ENCODE assay signal across 13 mouse cellular contexts in the genomic region with DNA sequence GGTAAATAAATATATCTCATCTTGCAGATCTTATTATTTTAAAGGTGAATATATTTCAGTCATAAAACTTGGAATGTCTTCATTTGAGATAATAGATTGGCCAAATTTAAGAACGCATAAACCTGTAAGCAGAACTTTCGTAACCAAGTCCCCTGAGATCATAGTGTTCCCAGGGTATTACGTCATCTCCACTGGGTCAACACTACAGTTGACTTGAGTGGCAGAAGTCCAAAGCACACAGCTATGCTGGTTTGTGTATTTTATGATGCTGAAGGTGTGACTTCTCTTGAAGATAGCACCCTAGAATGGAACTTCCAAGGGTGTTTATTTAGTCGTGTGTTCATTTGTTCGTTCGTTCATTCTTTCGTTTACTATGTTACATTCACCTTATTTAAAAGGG.
DNase-seq lines count a peak whose midpoint lies in the region; ATAC-seq and TF ChIP-seq lines count a peak whose summit lies in the region.
"Had no signal": no experiment of that assay in that cellular context is flagged by ENCODE, and none has a peak within 500 bp of the region (broad histone marks: within the 10 kb centered on the region; RNA-seq: fewer than 3 reads in every experiment).

No protein-coding gene starts in this region.

- no peak for TF ChIP-seq CTCF in liver, embryonic 14.5 days (IDR thresholded peaks at IDR 0.05; ENCODE audit: low read depth)
- no peak for TF ChIP-seq CTCF in stomach, postnatal 0 days (IDR thresholded peaks at IDR 0.05; ENCODE audit: low read depth)

- no peaks in the 10 kb centered on the region for H3K36me3 ChIP-seq in liver, embryonic 14.5 days (replicated peaks; ENCODE audit: control insufficient read depth, insufficient read depth, low read depth)
- H3K36me3 ChIP-seq in liver, embryonic 12.5 days, result no peaks in the 10 kb centered on the region
- no peaks in the 10 kb centered on the region for H3K36me3 ChIP-seq in intestine, embryonic 15.5 days
- H3K36me3 ChIP-seq in lung, embryonic 16.5 days (ENCODE audit: control insufficient read depth, insufficient read depth, low read length), result no peaks in the 10 kb centered on the region
- no peaks in the 10 kb centered on the region for H3K36me3 ChIP-seq in stomach, postnatal 0 days (ENCODE audit: control insufficient read depth, insufficient read depth, low read length)
- H3K36me3 ChIP-seq: heart, embryonic 12.5 days; hindbrain, embryonic 13.5 days had no signal

- H3K4me1 ChIP-seq in liver, embryonic 14.5 days (replicated peaks; ENCODE audit: control insufficient read depth in 2 of 2, insufficient read depth in 2 of 2, low read length in 1 of 2), result peaks cover 0 to 2% of the 10 kb centered on the region in 2 experiments; a peak in 1 of 4 replicates
- peaks cover 8% of the 10 kb centered on the region; the same call in 1 of the 2 replicates for H3K4me1 ChIP-seq in liver, embryonic 12.5 days
- 0 out of 2 replicates have a peak, but pooled peaks cover 2% of the 10 kb centered on the region for H3K4me1 ChIP-seq in intestine, embryonic 15.5 days (replicated peaks)
- peaks cover 3% of the 10 kb centered on the region; the same call in 1 of the 2 replicates for H3K4me1 ChIP-seq in lung, embryonic 16.5 days (replicated peaks; ENCODE audit: control insufficient read depth, insufficient read depth, low read length)
- no peaks in the 10 kb centered on the region for H3K4me1 ChIP-seq in stomach, postnatal 0 days (replicated peaks; ENCODE audit: control insufficient read depth, insufficient read depth)

- no peak for ATAC-seq in liver, embryonic 14.5 days (ENCODE audit: insufficient read depth)
- ATAC-seq in liver, embryonic 12.5 days, result no peak
- peak; percentile 80 for ATAC-seq in intestine, embryonic 15.5 days
- ATAC-seq in lung, embryonic 16.5 days (ENCODE audit: low read depth), result peak; percentile 75
- ATAC-seq in stomach, postnatal 0 days (ENCODE audit: low FRiP score, low TSS enrichment), result peak; percentile 97

- H3K4me2 ChIP-seq in liver, embryonic 14.5 days (ENCODE audit: low read depth), result no peak overlapping the region
- H3K4me2 ChIP-seq in liver, embryonic 12.5 days, result no peak overlapping the region
- no peak overlapping the region for H3K4me2 ChIP-seq in intestine, embryonic 15.5 days (replicated peaks)
- no peak overlapping the region for H3K4me2 ChIP-seq in lung, embryonic 16.5 days (ENCODE audit: low read depth, low read length)
- H3K4me2 ChIP-seq in stomach, postnatal 0 days (replicated peaks; ENCODE audit: low read depth), result no peak overlapping the region
- H3K4me2 ChIP-seq: heart, embryonic 12.5 days; hindbrain, embryonic 13.5 days had no signal

- TF ChIP-seq EP300 in liver, embryonic 14.5 days (IDR thresholded peaks at IDR 0.05; ENCODE audit: low read depth), result no peak
- no peak for TF ChIP-seq EP300 in stomach, postnatal 0 days (optimal IDR thresholded peaks at IDR 0.05)

- H3K9me3 ChIP-seq in liver, embryonic 14.5 days (ENCODE audit: control insufficient read depth, low read length), result no peaks in the 10 kb centered on the region
- no peaks in the 10 kb centered on the region for H3K9me3 ChIP-seq in liver, embryonic 12.5 days (replicated peaks)
- no peaks in the 10 kb centered on the region for H3K9me3 ChIP-seq in intestine, embryonic 15.5 days
- no peaks in the 10 kb centered on the region for H3K9me3 ChIP-seq in lung, embryonic 16.5 days (ENCODE audit: control insufficient read depth, low read length)
- H3K9me3 ChIP-seq in stomach, postnatal 0 days (ENCODE audit: control insufficient read depth, low read length), result no peaks in the 10 kb centered on the region
- H3K9me3 ChIP-seq: heart, embryonic 12.5 days; hindbrain, embryonic 13.5 days had no signal

- H3K4me3 ChIP-seq in liver, embryonic 14.5 days (ENCODE audit: insufficient read depth in 1 of 2, low read depth in 2 of 2, low read length in 2 of 2), result no peak overlapping the region
- no peak overlapping the region for H3K4me3 ChIP-seq in liver, embryonic 12.5 days
- no peak overlapping the region for H3K4me3 ChIP-seq in intestine, embryonic 15.5 days (replicated peaks)
- H3K4me3 ChIP-seq in lung, embryonic 16.5 days (ENCODE audit: low read length), result no peak overlapping the region
- no peak overlapping the region for H3K4me3 ChIP-seq in stomach, postnatal 0 days (ENCODE audit: low read depth, low read length)
- H3K4me3 ChIP-seq: heart, embryonic 12.5 days; hindbrain, embryonic 13.5 days had no signal

- H3K9ac ChIP-seq in liver, embryonic 14.5 days (replicated peaks), result no peak overlapping the region
- H3K9ac ChIP-seq in liver, embryonic 12.5 days, result no peak overlapping the region
- H3K9ac ChIP-seq in intestine, embryonic 15.5 days, result no peak overlapping the region
- H3K9ac ChIP-seq in lung, embryonic 16.5 days (ENCODE audit: low read length), result no peak overlapping the region
- H3K9ac ChIP-seq in stomach, postnatal 0 days (ENCODE audit: low read length), result no peak overlapping the region
- H3K9ac ChIP-seq: heart, embryonic 12.5 days; hindbrain, embryonic 13.5 days had no signal

- WGBS in liver, embryonic 14.5 days (ENCODE audit: insufficient replicate concordance), result 68% methylated on average over 7 of the region's 7 CpGs
- 71% methylated on average over 7 of the region's 7 CpGs for WGBS in liver, embryonic 12.5 days (ENCODE audit: insufficient replicate concordance)
- 61% methylated on average over 7 of the region's 7 CpGs for WGBS in intestine, embryonic 15.5 days
- 49% methylated on average over 7 of the region's 7 CpGs for WGBS in lung, embryonic 16.5 days
- 48% methylated on average over 7 of the region's 7 CpGs for WGBS in stomach, postnatal 0 days

- H3K27me3 ChIP-seq in liver, embryonic 14.5 days (ENCODE audit: control insufficient read depth, insufficient read depth, low read length), result no peaks in the 10 kb centered on the region
- no peaks in the 10 kb centered on the region for H3K27me3 ChIP-seq in liver, embryonic 12.5 days (replicated peaks)
- no peaks in the 10 kb centered on the region for H3K27me3 ChIP-seq in intestine, embryonic 15.5 days (replicated peaks)
- no peaks in the 10 kb centered on the region for H3K27me3 ChIP-seq in lung, embryonic 16.5 days (ENCODE audit: control insufficient read depth, insufficient read depth, low read depth, low read length)
- H3K27me3 ChIP-seq in stomach, postnatal 0 days (ENCODE audit: control insufficient read depth, insufficient read depth, low read length), result no peaks in the 10 kb centered on the region
- H3K27me3 ChIP-seq: heart, embryonic 12.5 days; hindbrain, embryonic 13.5 days had no signal

- DNase-seq in liver, embryonic 14.5 days (ENCODE audit: low read depth in 3 of 3, low spot score in 3 of 3), result peak; percentile 24 to 33 (median 26)
- peak; percentile 69 for DNase-seq in stomach, postnatal 0 days (ENCODE audit: low spot score)
- DNase-seq in cerebellum, adult 11 months, result no peak
- no peak for DNase-seq in kidney, postnatal 10 days
- DNase-seq: cerebellum, postnatal 10 days; kidney, adult 9 months; midbrain, embryonic 14.5 days; thymus, postnatal 25 days had no signal

- H3K27ac ChIP-seq in liver, embryonic 14.5 days, result no peak overlapping the region
- H3K27ac ChIP-seq in liver, embryonic 12.5 days, result no peak overlapping the region
- H3K27ac ChIP-seq in intestine, embryonic 15.5 days, result no peak overlapping the region
- H3K27ac ChIP-seq in lung, embryonic 16.5 days (ENCODE audit: low read length), result no peak overlapping the region
- H3K27ac ChIP-seq in stomach, postnatal 0 days (replicated peaks), result no peak overlapping the region
- H3K27ac ChIP-seq: hindbrain, embryonic 13.5 days had no signal

Comparison
In these comparisons a context has a peak if more than half of its experiments do, and no peak if none do; other contexts are left out.
1. ATAC-seq: peak in intestine, embryonic 15.5 days (single experiment), lung, embryonic 16.5 days (single experiment) and stomach, postnatal 0 days (single experiment); none in liver, embryonic 14.5 days (single experiment) and liver, embryonic 12.5 days (single experiment).
2. DNase-seq: peak in liver, embryonic 14.5 days (3 of 3) and stomach, postnatal 0 days (single experiment); none in cerebellum, adult 11 months (single experiment) and kidney, postnatal 10 days (single experiment).